Mouse (Mus musculus): ENCODE measurements around the gene Actg1. TPM values are rescaled to one million over a fixed set of nuclear protein-coding genes. Genes with fewer than 3 reads are reported as not detected.

Actg1 gene
- total RNA-seq, 1 experiment: 2,367 TPM

GRCm38 (mm10) chr11:120360062-120360461 is 11.7 kb upstream of the Actg1 start:
- H3K27ac ChIP-seq (ENCODE audit: insufficient read depth, low read depth, low read length, poor library complexity, severe bottlenecking): no peak overlapping the region
- TF ChIP-seq CHD2 (IDR thresholded peaks at IDR 0.05; ENCODE audit: low read depth, low read length): no peak
- no peak for TF ChIP-seq ZC3H11A (IDR thresholded peaks at IDR 0.05; ENCODE audit: borderline replicate concordance, low read depth, low read length)
- no peak for TF ChIP-seq MAFK (IDR thresholded peaks at IDR 0.05; ENCODE audit: insufficient read depth, low read depth, low read length)
- TF ChIP-seq ZNF384 (IDR thresholded peaks at IDR 0.05; ENCODE audit: low read depth, low read length): no peak
- no peak for TF ChIP-seq HCFC1 (IDR thresholded peaks at IDR 0.05; ENCODE audit: borderline replicate concordance, insufficient read depth, low read length)
- no peak for DNase-seq (ENCODE audit: low read depth, low spot score)
- H3K36me3 ChIP-seq (ENCODE audit: control insufficient read depth, insufficient read depth, low read length, poor library complexity, severe bottlenecking): no peaks in the 10 kb centered on the region
- H3K9me3 ChIP-seq (ENCODE audit: control insufficient read depth, insufficient read depth, low read depth, low read length): no peaks in the 10 kb centered on the region
- in situ Hi-C loops (cut with MboI; ENCODE audit: low sequenced_read_pairs in 2 of 2, unreplicated experiment in 2 of 2): no loop called here
- peaks cover 0 to 9% of the 10 kb centered on the region in 2 experiments; a peak in 1 of 4 replicates for H3K4me1 ChIP-seq (ENCODE audit: control insufficient read depth in 2 of 2, insufficient read depth in 2 of 2, low read length in 2 of 2, poor library complexity in 1 of 2)
- no peak overlapping the region for H3K9ac ChIP-seq (ENCODE audit: insufficient read depth, low read depth, low read length, poor library complexity, severe bottlenecking)
- H3K4me3 ChIP-seq (ENCODE audit: insufficient read depth in 1 of 2, low read depth in 1 of 2, low read length in 2 of 2, poor library complexity in 1 of 2, severe bottlenecking in 1 of 2): no peak overlapping the region

- H3K4me3 ChIP-seq (ENCODE audit: insufficient read depth in 1 of 2, low read depth in 1 of 2, low read length in 2 of 2, poor library complexity in 1 of 2, severe bottlenecking in 1 of 2): no peak overlapping the region
- H3K4me1 ChIP-seq (ENCODE audit: control insufficient read depth in 2 of 2, insufficient read depth in 2 of 2, low read length in 2 of 2, poor library complexity in 1 of 2): peaks cover 0 to 6% of the 10 kb centered on the region in 2 experiments; a peak in 1 of 4 replicates
- TF ChIP-seq MAFK (IDR thresholded peaks at IDR 0.05; ENCODE audit: insufficient read depth, low read depth, low read length) (no peak), CHD2 (IDR thresholded peaks at IDR 0.05; ENCODE audit: low read depth, low read length) (no peak), ZC3H11A (IDR thresholded peaks at IDR 0.05; ENCODE audit: borderline replicate concordance, low read depth, low read length) (no peak), HCFC1 (IDR thresholded peaks at IDR 0.05; ENCODE audit: borderline replicate concordance, insufficient read depth, low read length) (no peak), ZNF384 (IDR thresholded peaks at IDR 0.05; ENCODE audit: low read depth, low read length) (no peak)
- DNase-seq (ENCODE audit: low read depth, low spot score): no peak
- H3K36me3 ChIP-seq (ENCODE audit: control insufficient read depth, insufficient read depth, low read length, poor library complexity, severe bottlenecking): no peaks in the 10 kb centered on the region
- no peak overlapping the region for H3K27ac ChIP-seq (ENCODE audit: insufficient read depth, low read depth, low read length, poor library complexity, severe bottlenecking)
- in situ Hi-C loops (cut with MboI; ENCODE audit: low sequenced_read_pairs in 2 of 2, unreplicated experiment in 2 of 2): no loop called here
- no peak overlapping the region for H3K9ac ChIP-seq (ENCODE audit: insufficient read depth, low read depth, low read length, poor library complexity, severe bottlenecking)
- H3K9me3 ChIP-seq (ENCODE audit: control insufficient read depth, insufficient read depth, low read depth, low read length): no peaks in the 10 kb centered on the region
These were observed 11.0 kb upstream of the Actg1 start for GRCm38 (mm10) chr11:120359391-120359790.

- peaks cover 1 to 16% of the 10 kb centered on the region in 2 experiments; a peak in 2 of 4 replicates for H3K4me1 ChIP-seq (ENCODE audit: control insufficient read depth in 2 of 2, insufficient read depth in 2 of 2, low read length in 2 of 2, poor library complexity in 1 of 2)
- H3K36me3 ChIP-seq (ENCODE audit: control insufficient read depth, insufficient read depth, low read length, poor library complexity, severe bottlenecking): no peaks in the 10 kb centered on the region
- no peaks in the 10 kb centered on the region for H3K9me3 ChIP-seq (ENCODE audit: control insufficient read depth, insufficient read depth, low read depth, low read length)
- H3K4me3 ChIP-seq (ENCODE audit: insufficient read depth in 1 of 2, low read depth in 1 of 2, low read length in 2 of 2, poor library complexity in 1 of 2, severe bottlenecking in 1 of 2): no peak overlapping the region
- TF ChIP-seq CHD2 (IDR thresholded peaks at IDR 0.05; ENCODE audit: low read depth, low read length) (no peak), MAFK (IDR thresholded peaks at IDR 0.05; ENCODE audit: insufficient read depth, low read depth, low read length) (no peak), HCFC1 (IDR thresholded peaks at IDR 0.05; ENCODE audit: borderline replicate concordance, insufficient read depth, low read length) (no peak), ZNF384 (IDR thresholded peaks at IDR 0.05; ENCODE audit: low read depth, low read length) (no peak), ZC3H11A (IDR thresholded peaks at IDR 0.05; ENCODE audit: borderline replicate concordance, low read depth, low read length) (no peak)
- no peak overlapping the region for H3K9ac ChIP-seq (ENCODE audit: insufficient read depth, low read depth, low read length, poor library complexity, severe bottlenecking)
- no peak for DNase-seq (ENCODE audit: low read depth, low spot score)
- H3K27ac ChIP-seq (ENCODE audit: insufficient read depth, low read depth, low read length, poor library complexity, severe bottlenecking): no peak overlapping the region
- in situ Hi-C loops (cut with MboI; ENCODE audit: low sequenced_read_pairs in 2 of 2, unreplicated experiment in 2 of 2): no loop called here
These were observed 9.6 kb upstream of the Actg1 start for GRCm38 (mm10) chr11:120357791-120358401.

GRCm38 (mm10) chr11:120356900-120357299 is 8.6 kb upstream of the Actg1 start:
- TF ChIP-seq CHD2 (IDR thresholded peaks at IDR 0.05; ENCODE audit: low read depth, low read length) (no peak), MAFK (IDR thresholded peaks at IDR 0.05; ENCODE audit: insufficient read depth, low read depth, low read length) (no peak), ZNF384 (IDR thresholded peaks at IDR 0.05; ENCODE audit: low read depth, low read length) (no peak), ZC3H11A (IDR thresholded peaks at IDR 0.05; ENCODE audit: borderline replicate concordance, low read depth, low read length) (no peak), HCFC1 (IDR thresholded peaks at IDR 0.05; ENCODE audit: borderline replicate concordance, insufficient read depth, low read length) (no peak)
- H3K27ac ChIP-seq (ENCODE audit: insufficient read depth, low read depth, low read length, poor library complexity, severe bottlenecking): no peak overlapping the region
- no peak overlapping the region for H3K4me3 ChIP-seq (ENCODE audit: insufficient read depth in 1 of 2, low read depth in 1 of 2, low read length in 2 of 2, poor library complexity in 1 of 2, severe bottlenecking in 1 of 2)
- no peak for DNase-seq (ENCODE audit: low read depth, low spot score)
- peaks cover 1 to 19% of the 10 kb centered on the region in 2 experiments; a peak in 2 of 4 replicates for H3K4me1 ChIP-seq (ENCODE audit: control insufficient read depth in 2 of 2, insufficient read depth in 2 of 2, low read length in 2 of 2, poor library complexity in 1 of 2)
- H3K36me3 ChIP-seq (ENCODE audit: control insufficient read depth, insufficient read depth, low read length, poor library complexity, severe bottlenecking): no peaks in the 10 kb centered on the region
- no peak overlapping the region for H3K9ac ChIP-seq (ENCODE audit: insufficient read depth, low read depth, low read length, poor library complexity, severe bottlenecking)
- in situ Hi-C loops (cut with MboI; ENCODE audit: low sequenced_read_pairs in 2 of 2, unreplicated experiment in 2 of 2): no loop called here
- H3K9me3 ChIP-seq (ENCODE audit: control insufficient read depth, insufficient read depth, low read depth, low read length): no peaks in the 10 kb centered on the region

Data from ES-E14 (cell line).